Mouse (Mus musculus) megakaryocyte, embryonic 14.5 days (primary cell): Measurements from ENCODE around the gene Nudt9.

Source experiments
- FLI1 ChIP-seq: IDR thresholded peaks from 2 replicates; pipeline ENCODE4 v1.6.1; 2012; ENCODE audit warnings: low read length, inconsistent platforms, mixed read lengths
- GATA1 ChIP-seq: IDR thresholded peaks from 3 replicates; pipeline ENCODE4 v1.6.1; 2012; ENCODE audit warnings: mixed read lengths, low read length, inconsistent platforms, borderline replicate concordance

GRCm38 (mm10) chr5:104003256-104003931 is 42.7 kb upstream of the Nudt9 start:
- no peak for TF ChIP-seq GATA1
- TF ChIP-seq FLI1, result no peak
